Mouse (Mus musculus) skeletal muscle tissue, adult 2 months (tissue): ENCODE results near the gene 4932438H23Rik.
"Not testable (repeated sequence)": the region's sequence is repeated elsewhere in the genome, so short reads cannot be mapped to it uniquely, and the experiment has no call there.

ENCODE experiments used
- DNase-seq: peaks from one replicate; pipeline ENCODE4 v3.0.0-alpha.2; 2012; ENCODE audit warnings: low read depth, low spot score

The 4932438H23Rik gene

DNA sequence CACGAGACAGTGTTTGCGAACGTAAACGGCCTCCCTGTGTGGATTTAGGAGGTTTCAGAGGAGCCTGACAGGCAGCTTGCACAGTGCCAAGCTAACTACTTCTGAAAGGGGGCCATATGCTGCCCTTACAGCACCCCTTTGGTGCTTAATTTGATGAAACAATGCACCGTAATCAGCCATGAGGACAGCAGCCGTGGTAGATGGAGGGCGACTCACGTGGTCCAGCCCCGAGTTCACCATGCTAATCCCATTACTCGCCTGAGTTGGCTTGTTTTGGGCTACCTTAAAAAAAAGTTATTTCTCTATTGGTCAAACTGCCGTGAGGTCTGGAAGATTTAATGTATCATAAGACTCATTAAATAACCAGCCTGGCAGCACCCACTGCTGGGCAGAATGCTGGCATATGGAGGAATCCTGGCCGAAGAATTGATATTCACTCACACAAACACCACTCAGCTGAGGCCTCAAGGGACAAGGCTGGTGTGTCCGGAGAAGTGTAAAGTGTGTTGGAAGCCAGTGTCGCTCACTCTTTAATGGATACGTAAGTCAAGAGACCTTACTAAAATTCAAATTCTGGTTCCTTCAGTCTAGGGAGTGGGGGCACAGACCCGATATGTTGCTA is 4.6 kb upstream of the 4932438H23Rik start:
- DNase-seq, result no peak

DNA sequence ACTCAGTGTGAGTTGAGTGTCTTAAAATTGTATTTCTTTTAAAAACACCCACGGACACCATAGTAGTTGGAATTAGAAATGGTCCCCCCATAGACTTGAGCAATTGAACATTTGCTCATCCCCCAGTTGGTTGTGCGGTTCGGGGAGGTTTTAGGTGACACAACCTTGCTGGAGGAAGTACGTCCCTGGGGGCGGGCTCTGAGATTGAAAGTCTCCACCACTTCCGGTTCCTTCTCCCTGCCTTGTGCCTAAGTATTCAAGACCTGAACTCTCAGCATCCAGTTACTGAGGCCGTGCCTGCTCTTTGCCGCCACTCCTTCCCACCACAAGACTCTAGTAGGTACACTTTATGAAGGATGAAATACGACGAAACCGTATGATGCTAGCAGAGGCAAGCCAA is 2.9 kb upstream of the 4932438H23Rik start:
- no peak for DNase-seq

DNA sequence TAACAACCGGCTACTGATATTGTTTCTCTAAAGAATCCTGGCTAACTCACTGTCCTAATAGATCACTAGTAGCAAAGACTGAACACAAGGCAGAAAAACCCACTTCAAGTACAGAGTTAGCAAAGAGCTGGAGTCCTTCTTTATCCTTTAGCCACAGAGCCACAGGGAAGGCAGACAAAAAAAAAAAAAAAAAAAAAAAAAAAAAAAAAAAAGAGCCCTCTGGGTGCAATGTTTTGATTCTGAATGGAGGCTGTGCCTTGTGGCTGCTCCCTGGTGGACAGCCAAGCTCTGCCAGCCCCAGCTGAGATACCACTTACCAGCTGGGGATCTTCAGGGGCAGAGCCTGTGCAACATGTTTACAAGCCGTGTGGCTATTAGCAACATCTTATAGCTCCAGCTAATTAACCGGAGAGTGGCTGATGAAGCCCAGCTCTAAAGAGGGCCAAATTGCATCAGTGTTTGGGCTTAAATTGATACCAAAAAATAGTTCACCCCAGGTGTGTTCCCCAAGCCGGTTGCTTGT is 2.1 kb upstream of the 4932438H23Rik start:
- DNase-seq, result no peak

DNA sequence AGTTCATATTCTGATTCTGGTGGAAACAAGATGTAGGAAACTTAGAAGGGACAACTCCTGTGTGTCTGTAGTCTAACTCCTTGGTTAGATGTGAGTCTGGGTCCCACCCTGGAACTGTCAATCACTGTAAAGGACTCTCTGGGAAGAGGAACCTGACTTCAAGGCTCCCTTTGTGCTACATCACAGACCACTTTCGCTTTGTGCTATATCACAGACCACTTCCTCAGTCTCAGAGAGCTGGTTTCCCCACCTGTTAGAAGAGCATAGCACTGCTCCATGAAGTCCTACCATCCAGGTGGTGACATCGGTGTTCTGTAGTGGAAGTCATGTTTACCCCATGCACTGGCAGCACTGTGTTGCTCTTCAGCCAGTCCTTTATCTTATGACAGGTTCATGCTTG is 1.1 kb upstream of the 4932438H23Rik start:
- no peak for DNase-seq

DNA sequence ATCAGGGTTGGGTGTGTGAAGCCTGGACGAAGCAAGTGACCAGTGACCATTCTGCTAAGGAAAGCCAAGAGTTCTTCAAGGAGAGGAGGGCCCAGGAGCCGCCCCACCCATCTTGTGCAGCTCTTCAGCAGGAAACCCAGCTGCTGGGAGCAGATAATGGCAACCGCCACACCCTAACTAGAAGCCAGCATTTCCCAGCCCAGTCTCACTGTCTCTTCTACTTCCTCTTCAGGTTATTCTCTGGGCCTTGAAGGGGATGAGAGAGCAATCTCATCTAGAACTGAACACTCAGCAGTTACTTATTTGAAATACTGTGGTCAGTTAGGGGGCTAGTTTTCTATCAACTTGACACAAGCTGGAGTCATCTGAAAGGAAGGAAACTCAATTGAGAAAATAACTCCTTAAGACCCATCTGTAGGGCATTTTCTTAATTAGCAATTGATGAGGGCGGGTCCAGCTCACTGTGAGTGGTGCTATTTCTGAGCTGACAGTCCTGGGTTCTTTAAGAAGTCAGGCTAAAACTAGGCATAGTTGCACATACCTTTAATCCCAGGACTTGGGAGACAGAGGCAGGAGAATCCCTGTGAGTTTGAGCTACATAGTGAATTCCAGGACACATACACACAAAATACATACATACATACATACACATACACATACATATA is 8.1 kb downstream of the 4932438H23Rik start:
- no peak for DNase-seq

DNA sequence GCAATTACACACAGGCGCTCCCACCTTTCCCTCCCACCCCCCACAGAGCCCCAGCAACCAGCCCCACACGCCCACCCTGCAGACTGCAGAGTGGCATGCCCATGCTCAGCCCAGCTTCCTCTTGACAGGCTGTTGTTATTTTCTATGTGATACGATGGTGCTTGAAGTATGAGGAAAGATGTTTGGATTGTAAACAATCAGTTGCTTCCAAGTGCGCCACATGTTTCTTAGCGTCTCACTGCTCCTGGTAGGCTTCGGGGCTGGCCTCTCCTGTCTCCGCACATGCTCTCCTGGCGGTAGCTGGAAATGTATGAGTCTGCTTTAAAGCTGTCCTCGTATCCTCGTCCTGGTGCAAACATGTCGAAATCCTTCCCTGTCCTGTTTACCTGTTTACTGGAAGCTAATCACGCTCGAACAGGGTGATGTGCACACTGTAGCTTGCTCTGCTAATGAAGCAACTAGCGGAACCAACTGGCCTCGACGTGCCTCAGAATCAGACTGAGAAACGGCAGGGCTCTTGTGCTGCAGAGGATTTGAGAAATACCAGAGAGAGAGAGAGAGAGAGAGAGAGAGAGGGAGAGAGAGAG is 9.6 kb downstream of the 4932438H23Rik start:
- DNase-seq, result no peak

DNA sequence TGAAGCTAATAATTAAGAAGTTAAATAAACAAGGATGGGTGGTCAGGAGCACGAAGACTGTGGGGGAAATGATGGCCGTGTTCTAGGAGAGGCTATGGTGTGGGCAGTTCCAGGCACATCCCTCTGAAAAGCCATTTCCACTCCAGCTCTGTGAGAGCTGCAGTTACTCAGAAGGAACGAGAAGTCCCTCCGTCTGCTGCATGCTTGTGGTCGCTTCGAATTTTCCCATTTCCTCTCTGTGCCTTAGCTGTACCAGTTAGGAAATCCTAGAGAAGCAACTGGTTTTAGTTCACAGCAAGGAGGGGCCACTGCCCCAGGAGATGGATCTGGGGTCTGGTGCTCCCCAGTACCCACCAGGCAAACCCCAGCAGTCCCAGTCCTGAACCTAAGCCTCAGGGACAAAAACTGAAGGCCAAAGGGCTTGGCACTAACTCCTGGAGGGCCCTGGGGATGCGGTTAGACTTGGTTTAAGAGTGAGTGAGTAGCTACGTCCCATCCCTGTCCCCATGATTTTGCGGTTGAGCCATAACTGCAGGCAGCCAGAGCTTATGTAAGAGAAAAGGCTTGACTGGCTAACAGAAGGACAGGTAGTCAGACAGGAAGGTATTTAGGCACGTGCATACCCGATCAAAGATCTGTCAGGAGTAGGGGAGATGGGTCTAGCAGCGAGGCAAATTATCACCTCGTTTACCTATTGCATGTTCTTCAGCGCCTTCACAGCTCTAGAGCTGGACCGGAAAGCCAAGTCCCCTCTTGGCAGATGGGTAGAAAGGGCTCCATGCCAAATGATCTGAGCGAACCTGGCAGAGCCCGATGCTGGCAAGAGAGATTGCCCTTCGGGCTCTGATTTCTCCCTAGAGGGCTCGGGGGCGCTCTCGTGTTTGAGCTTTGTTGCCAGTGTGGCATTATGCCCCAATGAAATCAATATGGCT is 10.3 kb downstream of the 4932438H23Rik start:
- DNase-seq, result no peak

DNA sequence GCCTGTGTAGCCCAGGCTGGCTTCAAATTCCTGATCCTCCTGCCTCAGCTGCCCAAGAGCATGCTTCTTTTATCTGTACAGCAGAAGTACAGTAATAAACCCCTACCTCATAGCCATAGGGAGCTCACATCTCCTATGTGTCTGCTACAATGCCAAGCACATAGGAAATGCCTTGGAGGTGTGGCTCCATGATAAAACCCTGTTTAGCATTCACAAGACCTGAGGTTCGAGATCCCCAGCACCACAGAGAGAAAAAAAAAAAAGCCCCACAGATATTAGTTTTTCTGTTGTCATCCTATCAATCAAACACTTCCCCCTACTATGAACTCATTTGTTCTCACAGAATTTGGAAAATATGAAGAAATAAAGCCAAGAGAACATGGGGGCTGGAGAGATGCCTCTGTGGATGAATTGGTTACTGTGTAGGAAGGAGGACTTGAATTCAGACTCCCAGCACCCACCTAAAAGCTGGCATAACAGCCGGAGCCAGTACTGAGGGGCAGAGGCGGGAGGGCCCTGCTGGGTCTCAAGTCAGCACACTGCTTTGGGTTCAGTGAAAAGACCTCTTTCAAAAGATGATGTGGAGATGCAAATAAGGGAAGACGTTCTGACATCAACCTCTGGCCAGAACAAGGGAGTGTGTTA is 11.8 kb downstream of the 4932438H23Rik start:
- no peak for DNase-seq

DNA sequence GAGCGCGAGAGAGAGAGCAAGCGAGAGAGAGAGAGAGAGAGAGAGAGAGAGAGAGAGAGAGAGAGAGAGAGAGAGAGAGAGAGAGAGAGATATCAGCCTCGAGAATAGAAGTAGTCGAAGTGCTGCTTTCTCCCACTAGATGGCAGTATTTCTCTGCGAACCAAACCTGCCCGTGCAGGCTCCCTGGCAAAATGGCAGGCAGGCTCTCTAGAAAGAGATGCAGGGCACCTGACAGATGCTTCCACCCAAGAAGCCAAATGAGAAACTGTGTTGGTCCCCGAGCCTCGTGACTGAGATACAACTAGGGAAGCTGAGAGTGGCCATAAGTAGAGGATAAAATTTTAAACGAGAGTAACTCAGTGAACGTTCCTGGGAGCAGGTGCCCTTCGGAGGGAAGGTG is 13.4 kb downstream of the 4932438H23Rik start:
- peak; percentile 53 for DNase-seq

DNA sequence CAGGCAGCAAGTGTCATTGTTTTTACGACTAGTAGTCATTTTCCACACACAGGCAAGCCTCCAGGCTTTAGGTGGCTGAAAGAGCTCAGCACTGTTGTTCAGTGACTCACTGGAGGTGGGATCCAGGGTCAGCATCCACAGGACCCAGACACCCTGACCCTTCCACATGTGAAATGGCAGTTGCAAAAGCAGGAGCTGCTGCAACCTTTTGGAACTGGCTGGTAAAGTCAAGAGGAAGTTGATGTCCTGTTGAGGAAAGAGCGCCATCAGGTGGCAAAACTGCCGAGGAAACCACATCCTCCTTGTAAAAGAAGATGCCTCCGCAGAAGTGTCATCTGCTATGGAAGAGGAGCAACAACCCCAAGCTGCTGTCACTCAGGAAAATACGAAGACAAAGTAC is 18.7 kb downstream of the 4932438H23Rik start:
- DNase-seq, result no peak

DNA sequence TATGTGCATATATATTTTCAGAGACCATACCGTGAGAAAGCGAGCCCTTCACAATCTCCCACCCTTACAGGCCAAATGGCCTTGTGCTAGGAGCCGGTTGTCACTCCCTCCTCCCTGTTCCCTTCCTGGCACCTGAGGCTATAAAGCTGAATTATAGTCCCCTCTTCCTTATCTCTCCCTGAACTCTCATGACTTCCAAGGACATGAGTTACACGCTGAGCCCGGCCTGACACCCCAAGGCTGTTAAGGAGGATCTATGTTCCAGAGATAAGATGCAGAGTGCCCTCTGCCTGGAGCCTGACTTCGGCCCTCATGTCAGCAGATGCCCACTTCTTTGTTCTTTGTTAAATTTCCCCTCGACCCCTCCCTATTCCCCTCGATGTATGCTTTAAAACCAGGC is 19.5 kb downstream of the 4932438H23Rik start:
- DNase-seq, result not testable (repeated sequence)

DNA sequence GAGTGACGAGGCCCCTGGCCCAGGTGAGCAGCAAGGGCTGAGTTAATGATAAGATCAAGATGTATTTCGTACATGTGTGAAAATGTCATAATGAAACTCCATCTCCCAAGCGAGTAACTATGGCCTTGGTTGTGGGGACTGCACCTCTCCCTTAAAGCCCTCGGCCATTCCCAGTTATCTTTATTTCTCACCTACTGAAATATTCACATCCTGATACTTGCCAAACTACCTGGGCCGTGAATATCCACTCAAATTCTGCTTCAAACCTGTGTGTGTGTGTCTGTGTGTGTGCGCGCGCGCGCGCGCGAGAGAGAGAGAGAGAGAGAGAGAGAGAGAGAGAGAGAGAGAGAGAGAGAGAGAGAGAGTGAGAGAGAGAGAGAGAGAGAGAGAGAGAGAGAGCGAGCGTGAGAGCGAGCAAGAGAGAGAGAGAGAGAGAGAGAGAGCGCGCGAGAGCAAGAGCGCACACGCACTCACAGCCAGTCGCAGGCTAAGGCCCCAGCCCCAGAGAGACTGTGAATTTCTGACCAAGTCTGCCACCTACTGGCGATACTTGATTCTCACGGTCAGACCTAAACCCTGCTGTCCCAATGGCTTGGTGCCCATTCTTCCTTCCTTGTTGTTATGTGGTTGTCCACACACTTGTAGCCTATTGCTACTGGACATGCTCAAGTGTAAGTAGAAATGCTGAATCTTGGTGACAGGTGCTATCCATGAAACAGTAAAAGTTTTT is 21.6 kb downstream of the 4932438H23Rik start:
- peak; percentile 82 for DNase-seq

DNA sequence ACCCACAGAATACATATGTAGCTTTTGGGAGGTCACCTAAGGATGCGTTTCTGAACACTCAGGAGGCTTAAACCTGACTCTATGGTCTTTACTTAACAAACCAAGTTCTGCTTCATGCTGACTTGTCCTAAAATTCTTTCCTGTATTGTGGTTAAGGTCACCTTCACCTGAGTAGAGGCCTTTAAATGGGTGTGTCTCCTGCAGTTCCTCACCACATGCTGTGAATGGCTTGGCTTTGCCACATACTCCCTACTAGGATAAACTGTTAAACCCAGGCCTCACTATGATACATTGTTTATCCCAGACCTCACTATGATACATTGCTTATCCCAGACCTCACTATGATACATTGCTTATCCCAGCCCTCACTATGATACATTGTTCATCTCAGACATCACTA is 22.7 kb downstream of the 4932438H23Rik start:
- no peak for DNase-seq

DNA sequence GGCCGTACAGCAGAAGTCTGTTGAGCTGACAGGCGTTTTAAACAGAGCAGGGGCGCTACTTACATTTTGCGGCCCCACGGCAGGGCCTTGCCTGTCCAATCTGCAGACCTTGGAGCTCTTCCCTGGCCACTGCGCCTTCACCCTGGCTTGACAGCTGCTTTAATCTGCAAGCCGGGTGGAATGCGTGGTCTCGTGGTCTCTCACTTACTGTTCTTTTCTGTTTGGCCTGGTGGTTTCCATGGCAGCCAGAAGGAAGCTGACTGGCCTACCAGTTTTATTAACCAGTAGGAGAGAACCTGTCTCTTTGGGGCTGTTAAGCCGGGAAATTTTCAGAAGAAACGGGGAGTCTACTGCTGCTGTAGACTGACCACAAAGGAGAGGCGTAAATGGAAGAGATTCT is 26.0 kb downstream of the 4932438H23Rik start:
- no peak for DNase-seq

DNA sequence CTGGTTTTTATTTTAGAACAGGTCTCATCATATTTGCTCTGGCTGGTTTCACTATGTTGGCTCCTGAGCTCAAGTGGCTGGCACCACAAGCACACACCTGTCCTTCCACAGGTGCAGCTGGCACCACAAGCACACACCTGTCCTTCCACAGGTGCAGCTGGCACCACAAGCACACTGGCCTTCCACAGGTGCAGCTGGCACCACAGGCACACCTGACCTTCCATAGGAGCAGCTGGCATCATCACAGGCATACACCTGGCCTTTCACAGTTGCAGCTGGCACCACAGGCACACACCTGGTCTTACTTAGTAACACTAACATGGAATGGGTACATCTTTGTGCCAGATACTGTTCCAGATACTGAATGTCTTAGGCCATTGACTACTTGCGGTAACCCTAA is 27.8 kb downstream of the 4932438H23Rik start:
- no peak for DNase-seq

DNA sequence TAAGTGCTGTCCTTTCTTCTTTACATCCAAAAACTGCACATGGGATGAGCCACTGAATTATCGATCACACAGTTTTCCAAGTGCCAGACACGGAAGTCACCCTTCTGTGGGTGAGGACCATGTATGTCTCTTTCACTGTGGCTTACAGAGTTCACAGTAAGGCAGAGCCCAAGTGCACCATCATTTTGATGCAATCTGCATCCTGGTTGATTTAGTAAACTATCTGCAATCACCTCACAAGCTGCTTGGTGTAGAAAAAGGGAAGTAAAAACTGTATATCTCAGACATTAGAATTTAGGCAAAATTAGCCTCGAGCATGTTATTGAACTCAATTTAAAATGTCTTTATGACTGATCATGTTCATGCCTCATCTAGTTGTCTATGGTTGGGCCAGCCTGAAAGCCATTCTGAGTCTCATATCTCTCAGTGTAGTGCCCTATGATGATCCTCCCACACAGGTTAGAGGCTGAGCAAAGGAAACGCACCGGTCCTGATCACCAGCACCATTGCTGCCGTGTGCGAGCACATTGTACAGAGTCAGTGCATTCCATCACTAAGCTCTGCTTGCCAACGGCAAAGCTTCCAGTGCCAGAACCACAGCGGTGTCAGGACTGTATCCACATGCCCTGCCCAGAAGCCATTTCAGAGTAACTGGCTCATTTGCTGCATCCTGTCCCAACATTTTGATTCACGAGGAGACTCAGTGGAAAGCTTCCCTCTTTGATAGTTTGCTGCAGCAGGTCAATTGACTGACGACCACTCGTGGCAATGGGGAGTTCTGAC is 30.1 kb downstream of the 4932438H23Rik start:
- no peak for DNase-seq

DNA sequence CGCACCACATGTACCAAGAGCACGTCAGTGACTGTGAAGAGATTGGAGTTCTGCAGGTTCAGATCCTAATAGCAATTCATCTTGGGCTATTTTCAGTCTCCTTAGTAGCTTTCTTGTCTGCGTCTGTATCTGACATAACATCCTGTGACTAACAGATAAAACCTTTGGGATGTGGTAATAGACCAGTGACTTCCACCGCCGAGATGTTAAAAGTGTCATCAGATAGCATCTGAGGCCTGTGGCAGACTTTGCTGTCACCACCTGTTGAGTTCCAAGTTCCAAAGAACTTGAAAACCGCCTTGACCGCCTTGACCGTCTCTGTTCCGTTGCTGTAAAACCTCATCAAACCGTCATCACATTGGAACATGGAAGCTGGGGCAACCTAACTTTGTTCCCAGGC is 31.1 kb downstream of the 4932438H23Rik start:
- DNase-seq, result no peak

DNA sequence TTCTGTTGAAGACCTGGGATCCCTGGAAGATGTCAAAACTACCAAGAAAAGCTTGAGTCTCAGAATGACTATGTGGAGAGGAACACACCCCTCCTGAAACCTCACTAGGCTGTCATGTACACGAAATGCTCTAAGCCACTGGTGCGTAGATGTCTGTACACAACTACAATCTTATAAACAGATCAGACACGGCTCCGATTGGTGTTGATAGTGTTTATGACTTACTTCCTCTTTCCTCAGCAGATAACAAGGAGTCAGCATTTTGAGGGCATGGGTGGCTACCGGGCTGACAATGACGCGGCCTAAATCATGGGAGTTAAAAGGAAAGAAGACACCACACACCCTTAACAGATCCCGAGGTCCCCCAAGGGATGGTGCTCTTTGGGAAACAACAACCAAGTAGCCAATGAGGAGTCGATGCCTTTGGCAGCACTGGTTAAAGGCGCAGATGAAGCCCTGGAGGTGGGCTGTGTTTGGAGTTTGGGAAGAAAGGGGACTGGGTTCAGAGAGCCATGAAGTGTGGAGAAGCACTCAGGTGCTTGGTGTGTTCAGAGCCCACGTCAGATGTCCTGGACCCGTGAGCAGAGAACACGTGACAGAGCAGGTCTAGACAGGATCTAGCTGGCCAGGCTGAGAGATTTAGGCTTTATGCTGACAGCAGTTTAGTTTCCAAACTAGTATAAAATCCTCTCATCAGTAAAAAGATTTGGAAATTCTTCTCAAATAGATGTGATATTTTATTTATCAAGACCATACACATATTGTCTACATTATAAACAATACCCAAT is 33.2 kb downstream of the 4932438H23Rik start:
- DNase-seq, result peak; percentile 20

DNA sequence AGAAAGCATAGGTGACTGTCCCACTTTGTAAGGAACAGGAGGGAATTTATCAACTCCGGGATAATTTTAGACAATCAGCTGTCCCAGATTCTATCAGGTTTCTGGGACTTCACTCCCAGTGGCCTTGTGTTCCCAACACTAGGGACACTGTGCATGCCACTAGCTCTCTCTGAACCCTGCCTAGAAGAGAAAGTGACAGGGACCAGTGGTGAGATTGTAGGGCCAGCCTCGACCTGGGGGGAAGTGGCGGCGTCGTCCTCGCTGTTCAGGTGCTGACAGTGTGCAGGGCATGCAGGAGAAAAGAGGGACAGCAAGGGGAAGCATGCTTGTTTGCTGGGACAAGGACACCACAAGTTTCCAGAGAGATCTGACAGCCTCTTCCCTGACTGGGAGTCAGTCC is 37.2 kb downstream of the 4932438H23Rik start:
- DNase-seq, result no peak
